ENCODE assay signal across 8 mouse cellular contexts in genomic region chr7:34313443-34313875, GRCm38 (mm10). TPM values are rescaled to one million over a fixed set of nuclear protein-coding genes. Genes with fewer than 3 reads are reported as not detected.
A peak's percentile ranks its signal among the peaks of the same experiment; 100 is the strongest.
DNase-seq lines count a peak whose midpoint lies in the region; ATAC-seq and TF ChIP-seq lines count a peak whose summit lies in the region.

Gene 4931406P16Rik, minus strand, starts transcription at chr7:34313551.

- H3K9ac ChIP-seq in forebrain, embryonic 12.5 days, result peak within 1 kb of the TSS; percentile 95
- H3K9ac ChIP-seq in heart, postnatal 0 days (replicated peaks; ENCODE audit: low read depth, low read length), result peak within 1 kb of the TSS; percentile 99
- H3K9ac ChIP-seq in liver, embryonic 16.5 days (ENCODE audit: low read depth, low read length), result peak within 1 kb of the TSS; percentile 95
- H3K9ac ChIP-seq in neural tube, embryonic 13.5 days, result peak within 1 kb of the TSS; percentile 92

- peaks cover 11% of the 10 kb centered on the region; the same call in 1 of the 2 replicates for H3K4me1 ChIP-seq in forebrain, embryonic 12.5 days
- peaks cover 29% of the 10 kb centered on the region for H3K4me1 ChIP-seq in heart, postnatal 0 days (ENCODE audit: control insufficient read depth, insufficient read depth)
- H3K4me1 ChIP-seq in liver, embryonic 16.5 days (ENCODE audit: control insufficient read depth, low read depth, low read length), result peaks cover 11% of the 10 kb centered on the region
- H3K4me1 ChIP-seq in neural tube, embryonic 13.5 days (replicated peaks), result peaks cover 22% of the 10 kb centered on the region
- no peaks in the 10 kb centered on the region; the same call in 1 of the 2 replicates for H3K4me1 ChIP-seq in testis, adult 2 months (ENCODE audit: control insufficient read depth, insufficient read depth, low read length)

- no peak for TF ChIP-seq CTCF in heart, postnatal 0 days (IDR thresholded peaks at IDR 0.05; ENCODE audit: low read depth)
- TF ChIP-seq CTCF in testis, adult 2 months (IDR thresholded peaks at IDR 0.05; ENCODE audit: control insufficient read depth, insufficient read depth, insufficient replicate concordance, low read depth, low read length), result no peak

- WGBS in forebrain, embryonic 12.5 days, result under 1% methylated on average over 36 of the region's 41 CpGs
- 1% methylated on average over 38 of the region's 41 CpGs for WGBS in heart, postnatal 0 days
- under 1% methylated on average over 40 of the region's 41 CpGs for WGBS in liver, embryonic 16.5 days (ENCODE audit: insufficient replicate concordance)
- 0% methylated on average over 40 of the region's 41 CpGs for WGBS in neural tube, embryonic 13.5 days

- no peaks in the 10 kb centered on the region for H3K9me3 ChIP-seq in forebrain, embryonic 12.5 days
- H3K9me3 ChIP-seq in heart, postnatal 0 days (replicated peaks; ENCODE audit: control insufficient read depth, low read length), result no peaks in the 10 kb centered on the region
- no peaks in the 10 kb centered on the region for H3K9me3 ChIP-seq in liver, embryonic 16.5 days (replicated peaks; ENCODE audit: control insufficient read depth, low read length)
- no peaks in the 10 kb centered on the region for H3K9me3 ChIP-seq in neural tube, embryonic 13.5 days

- peak within 1 kb of the TSS; percentile 78 for H3K4me2 ChIP-seq in forebrain, embryonic 12.5 days
- peak within 1 kb of the TSS; percentile 85 for H3K4me2 ChIP-seq in heart, postnatal 0 days (ENCODE audit: low read depth, low read length)
- peak within 1 kb of the TSS; percentile 94 for H3K4me2 ChIP-seq in liver, embryonic 16.5 days (ENCODE audit: low read depth, low read length)
- peak within 1 kb of the TSS; percentile 73 for H3K4me2 ChIP-seq in neural tube, embryonic 13.5 days

- H3K36me3 ChIP-seq in forebrain, embryonic 12.5 days (replicated peaks), result no peaks in the 10 kb centered on the region
- H3K36me3 ChIP-seq in heart, postnatal 0 days (replicated peaks; ENCODE audit: control insufficient read depth, insufficient read depth, low read length), result no peaks in the 10 kb centered on the region
- no peaks in the 10 kb centered on the region for H3K36me3 ChIP-seq in liver, embryonic 16.5 days (ENCODE audit: control insufficient read depth, insufficient read depth)
- no peaks in the 10 kb centered on the region for H3K36me3 ChIP-seq in neural tube, embryonic 13.5 days
- no peaks in the 10 kb centered on the region for H3K36me3 ChIP-seq in testis, adult 2 months (ENCODE audit: control insufficient read depth, insufficient read depth, low read length)

- peak; percentile 16; the same call in 1 of the 2 replicates for TF ChIP-seq EP300 in heart, postnatal 0 days (IDR thresholded peaks at IDR 0.05; ENCODE audit: low read depth)

- DNase-seq in CD8-positive naive resting alpha-beta T cell, adult 2 months (ENCODE audit: low read depth in 2 of 2, low spot score in 2 of 2), result peak; percentile 72 to 82
- DNase-seq in c-Kit-positive CD71-negative TER-119-negative erythroid progenitor cells, embryonic 14.5 days (ENCODE audit: low read depth), result peak; percentile 50
- peak; percentile 84 for DNase-seq in heart, postnatal 0 days (ENCODE audit: low spot score)
- peak; percentile 92 to 95 for DNase-seq in kidney, postnatal 4 days

- TF ChIP-seq POLR2A in testis, adult 2 months (IDR thresholded peaks at IDR 0.05; ENCODE audit: control insufficient read depth, low read depth, low read length), result peak; percentile 71

- H3K4me3 ChIP-seq in forebrain, embryonic 12.5 days (replicated peaks), result peak within 1 kb of the TSS; percentile 98
- peak within 1 kb of the TSS; percentile 99 for H3K4me3 ChIP-seq in heart, postnatal 0 days (ENCODE audit: low read depth, low read length)
- peak within 1 kb of the TSS; percentile 95 for H3K4me3 ChIP-seq in liver, embryonic 16.5 days (ENCODE audit: low read depth, low read length)
- H3K4me3 ChIP-seq in neural tube, embryonic 13.5 days, result peak within 1 kb of the TSS; percentile 89
- peak within 1 kb of the TSS; percentile 75 for H3K4me3 ChIP-seq in testis, adult 2 months (ENCODE audit: control insufficient read depth, low read depth, low read length)

- H3K27me3 ChIP-seq in forebrain, embryonic 12.5 days, result no peaks in the 10 kb centered on the region
- no peaks in the 10 kb centered on the region for H3K27me3 ChIP-seq in heart, postnatal 0 days (ENCODE audit: control insufficient read depth, insufficient read depth, low read length)
- H3K27me3 ChIP-seq in liver, embryonic 16.5 days (ENCODE audit: control insufficient read depth, insufficient read depth, low read depth, low read length), result no peaks in the 10 kb centered on the region
- H3K27me3 ChIP-seq in neural tube, embryonic 13.5 days, result no peaks in the 10 kb centered on the region
- no peaks in the 10 kb centered on the region for H3K27me3 ChIP-seq in testis, adult 2 months (ENCODE audit: control insufficient read depth, insufficient read depth, low read length)

- H3K27ac ChIP-seq in forebrain, embryonic 12.5 days, result peak within 1 kb of the TSS; percentile 85
- H3K27ac ChIP-seq in heart, postnatal 0 days (ENCODE audit: low read depth), result peak within 1 kb of the TSS; percentile 98
- peak within 1 kb of the TSS; percentile 94 for H3K27ac ChIP-seq in liver, embryonic 16.5 days (ENCODE audit: low read length)
- H3K27ac ChIP-seq in neural tube, embryonic 13.5 days (replicated peaks), result peak within 1 kb of the TSS; percentile 94
- peak within 1 kb of the TSS; percentile 88 for H3K27ac ChIP-seq in testis, adult 2 months (ENCODE audit: control insufficient read depth, insufficient read depth, low read depth, low read length)

- peak; percentile 98 for ATAC-seq in forebrain, embryonic 12.5 days (ENCODE audit: low FRiP score)
- peak; percentile 91 for ATAC-seq in heart, postnatal 0 days (ENCODE audit: insufficient read depth, low read depth)
- peak; percentile 89 for ATAC-seq in liver, embryonic 16.5 days (ENCODE audit: low read depth)
- peak; percentile 91 for ATAC-seq in neural tube, embryonic 13.5 days (ENCODE audit: low read depth)

RNA-seq across cellular contexts. Expression of gene 4931406P16Rik, which starts in this region (rescaled TPM):
- polyA plus RNA-seq in forebrain, embryonic 12.5 days (2016; fragmentation: Nextera tagmentation; extraction: Ambion mirVana), result 33.4 and 33.5 TPM in 2 replicates
- 62.1 and 67.8 TPM in 2 replicates for total RNA-seq in heart, postnatal 0 days (2014; rRNA removed; ENCODE audit: low replicate concordance)
- 25.4 and 25.9 TPM in 2 replicates for polyA plus RNA-seq in heart, postnatal 0 days (2015; fragmentation: Nextera tagmentation; extraction: Ambion mirVana)
- polyA plus RNA-seq in liver, embryonic 16.5 days (2015; fragmentation: Nextera tagmentation; extraction: Ambion mirVana), result 14.7 and 17.0 TPM in 2 replicates
- 32.5 and 34.9 TPM in 2 replicates for polyA plus RNA-seq in neural tube, embryonic 13.5 days (2015; fragmentation: Nextera tagmentation; extraction: Ambion mirVana)
- 16.3 and 17.6 TPM in 2 replicates for polyA plus RNA-seq in testis, adult 2 months (2012; rRNA removed)

Comparison
In these comparisons a context has a peak if more than half of its experiments do, and no peak if none do; other contexts are left out.
1. Peak in every context shown above with its lines: DNase-seq, ATAC-seq, H3K4me3 ChIP-seq and H3K27ac ChIP-seq.